Mouse (Mus musculus): ENCODE results near the gene Txndc12.
A peak's percentile ranks its signal among the peaks of the same experiment; 100 is the strongest.

Gene Txndc12

DNA sequence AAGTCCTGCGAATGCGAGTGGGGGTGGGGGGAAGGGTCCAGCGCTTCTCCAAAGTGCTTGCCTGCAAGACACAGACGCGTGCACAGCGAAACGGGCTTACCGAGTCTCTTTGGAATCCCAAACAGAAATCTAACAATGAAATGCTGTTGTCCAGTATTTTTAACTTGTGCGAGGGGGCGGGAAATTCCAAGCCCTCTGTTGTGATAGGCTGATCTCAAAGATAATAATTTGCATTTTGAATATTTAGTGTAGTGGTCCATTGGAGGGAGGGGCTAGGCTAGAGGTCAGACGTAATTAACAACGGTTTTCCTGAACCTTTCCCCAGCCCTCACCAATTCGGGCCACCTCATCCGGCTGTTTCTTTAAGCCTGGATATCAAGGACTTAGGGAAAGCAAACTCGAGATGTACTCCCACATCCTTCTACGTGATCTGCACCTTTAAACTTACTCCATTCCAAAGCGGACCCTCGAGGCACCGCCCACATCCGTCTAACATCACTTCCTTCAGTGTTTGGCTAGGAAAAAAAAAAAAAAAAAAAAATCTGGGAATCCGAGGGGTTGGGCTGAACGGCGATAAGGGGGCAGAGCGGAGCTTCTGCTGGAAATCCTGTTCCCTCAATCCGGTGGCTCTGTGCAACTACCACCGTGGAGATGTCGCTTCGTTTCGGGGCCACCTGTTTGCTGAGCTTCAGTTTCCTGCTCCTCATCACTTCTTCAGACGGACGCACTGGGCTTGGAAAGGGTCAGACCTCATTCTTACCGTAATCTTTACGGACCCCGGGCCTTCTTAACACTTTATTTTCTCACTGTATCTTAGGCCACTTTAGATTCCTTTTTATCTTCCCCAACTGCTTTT, at the start of gene Txndc12:
Gene Txndc12 (plus strand): TSS at position 487 of the 856 bp plus-strand sequence.
- peak; percentile 81 for DNase-seq (ENCODE audit: low spot score)

DNA sequence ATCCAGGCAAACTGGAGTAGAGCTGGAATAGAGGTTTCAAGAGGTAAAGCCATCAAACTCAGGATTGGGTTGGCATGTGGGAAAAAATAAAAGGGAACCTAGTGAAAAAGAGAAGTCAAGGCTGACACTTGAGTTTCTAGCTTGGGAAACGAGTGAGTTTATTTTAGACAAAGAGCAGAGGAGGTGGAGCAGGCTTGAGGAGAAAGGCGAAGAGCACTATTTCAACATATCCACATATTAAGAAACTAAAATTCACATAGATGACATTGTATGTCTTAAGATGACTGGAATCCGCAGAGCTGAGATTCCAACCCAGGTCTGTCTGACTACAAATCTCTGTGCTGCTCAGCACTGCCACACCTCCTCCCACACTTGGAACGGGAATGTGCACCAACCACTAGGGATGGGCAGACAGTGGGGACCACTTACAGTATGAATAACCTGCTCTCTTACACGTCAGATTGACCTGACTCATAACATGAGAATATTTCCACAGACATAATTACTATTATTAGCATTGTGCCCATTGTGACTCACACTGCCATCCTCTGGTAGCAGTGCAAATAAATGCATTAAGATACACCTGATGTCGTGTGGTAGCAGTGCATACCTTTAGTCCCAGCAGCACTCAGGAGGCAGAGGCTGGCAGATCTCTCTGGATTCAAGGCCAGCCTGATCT, 45.0 kb upstream of the Txndc12 start:
- no peak for DNase-seq (ENCODE audit: low spot score)

DNA sequence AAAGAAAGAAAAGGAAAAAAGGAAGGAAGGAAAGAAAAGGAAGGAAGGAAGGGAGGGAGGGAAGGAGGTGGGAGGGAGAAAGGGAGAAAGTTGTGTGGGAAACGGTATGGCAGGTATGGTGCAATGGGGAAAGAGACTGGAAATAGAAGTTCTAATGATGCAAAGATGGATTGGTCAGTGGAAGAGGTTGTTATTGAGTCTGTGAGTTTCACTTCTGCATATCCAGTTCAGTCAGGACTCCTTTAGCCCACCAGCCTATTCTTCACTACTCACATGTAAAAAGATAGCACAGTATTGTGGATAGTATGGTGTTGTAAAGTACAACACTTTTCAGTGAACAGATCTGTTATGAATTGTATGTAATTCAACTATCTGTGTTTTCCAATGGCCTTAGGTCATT, 43.9 kb upstream of the Txndc12 start:
- no peak for DNase-seq (ENCODE audit: low spot score)

DNA sequence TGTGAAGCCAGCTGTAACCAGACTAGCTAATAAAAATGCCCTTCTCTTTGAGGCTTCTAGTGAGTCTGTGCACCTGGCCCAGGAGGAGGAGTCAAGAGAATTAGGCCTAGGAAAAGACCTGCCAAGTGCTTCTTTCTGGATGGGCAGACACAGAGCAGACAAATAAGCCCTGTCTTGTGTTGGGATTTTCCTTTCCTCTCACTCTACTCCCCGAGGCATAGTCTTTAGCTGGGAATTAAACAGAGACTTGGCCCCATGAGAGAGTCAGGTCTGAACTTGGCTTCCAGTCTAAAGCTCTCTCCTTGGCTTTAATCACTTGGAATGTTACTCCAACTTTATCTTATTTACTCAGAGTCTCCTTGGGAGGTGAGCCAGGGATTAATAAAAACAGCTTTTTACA, 40.5 kb upstream of the Txndc12 start:
- DNase-seq (ENCODE audit: low spot score): no peak

DNA sequence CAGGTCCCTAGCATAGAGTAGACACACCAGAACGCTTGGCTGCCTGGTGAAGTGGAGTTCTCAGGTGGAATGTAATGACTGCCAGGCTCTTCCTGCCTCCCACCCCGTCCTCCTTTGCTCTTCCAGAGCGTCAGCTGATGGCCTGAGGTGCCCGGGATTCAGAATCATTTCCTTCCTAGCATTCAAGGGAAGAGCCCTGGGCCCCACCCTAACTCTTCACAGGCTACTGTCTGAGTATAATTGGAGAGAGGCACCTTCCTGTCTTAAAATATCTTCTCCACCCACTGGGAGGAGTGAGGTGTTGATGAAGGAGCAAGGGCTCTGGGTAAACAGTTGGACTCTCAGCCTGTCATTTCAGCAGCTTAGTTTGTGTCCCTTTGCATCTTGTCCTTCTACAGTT, 37.7 kb upstream of the Txndc12 start:
- DNase-seq (ENCODE audit: low spot score): no peak

DNA sequence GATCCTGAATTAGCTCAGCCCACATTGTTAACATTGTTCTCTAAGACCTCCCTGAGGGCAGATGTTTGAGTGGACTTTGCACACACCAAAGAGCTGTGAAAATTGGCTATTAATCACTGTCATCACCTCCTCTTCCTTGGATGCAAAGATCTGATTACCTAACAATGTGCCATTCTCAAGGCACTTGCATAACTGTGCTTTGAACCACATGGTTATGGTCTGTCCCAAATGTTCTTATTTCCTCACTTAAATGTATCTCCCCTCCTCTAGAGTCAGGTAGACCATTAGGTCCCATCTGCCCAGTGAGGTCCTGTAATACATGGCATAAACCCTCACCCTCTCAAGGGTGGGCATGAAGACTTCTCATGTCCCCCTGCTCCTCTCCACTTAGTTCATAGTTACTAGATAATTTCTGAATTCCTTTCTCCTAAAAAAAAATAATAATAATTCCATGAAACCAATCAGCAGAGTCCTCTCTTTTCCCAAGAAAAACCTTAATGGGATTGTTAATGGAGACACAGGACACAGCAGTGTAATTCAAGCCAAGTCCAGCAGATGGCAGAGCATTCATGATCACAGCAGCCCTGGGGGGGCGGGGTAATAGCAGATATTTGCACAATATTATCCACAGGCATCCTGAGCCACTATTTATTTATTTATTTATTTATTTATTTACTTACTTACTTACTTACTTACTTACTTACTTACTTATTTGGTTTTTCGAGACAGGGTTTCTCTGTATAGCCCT, 36.1 kb upstream of the Txndc12 start:
- DNase-seq (ENCODE audit: low spot score): peak; percentile 73

DNA sequence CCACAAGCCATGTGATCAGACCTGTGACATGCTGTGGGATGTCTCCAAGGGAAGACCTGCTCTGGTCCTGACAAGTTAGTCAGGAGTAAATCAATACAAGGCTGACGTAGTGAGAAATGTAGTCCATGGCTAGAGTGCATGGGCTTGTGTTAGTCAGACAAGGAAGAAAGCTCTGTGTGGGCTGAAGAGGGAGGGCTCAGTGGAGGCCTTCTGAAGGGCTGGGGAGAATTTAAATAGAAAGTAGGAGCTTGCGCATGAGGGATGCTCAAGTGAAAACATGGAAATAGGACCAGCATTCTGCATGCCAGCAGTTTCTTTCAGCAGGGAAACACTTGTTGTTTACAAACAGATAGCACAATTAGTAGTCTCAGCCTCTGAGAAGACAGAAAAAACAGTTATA, 30.9 kb upstream of the Txndc12 start:
- no peak for DNase-seq (ENCODE audit: low spot score)

DNA sequence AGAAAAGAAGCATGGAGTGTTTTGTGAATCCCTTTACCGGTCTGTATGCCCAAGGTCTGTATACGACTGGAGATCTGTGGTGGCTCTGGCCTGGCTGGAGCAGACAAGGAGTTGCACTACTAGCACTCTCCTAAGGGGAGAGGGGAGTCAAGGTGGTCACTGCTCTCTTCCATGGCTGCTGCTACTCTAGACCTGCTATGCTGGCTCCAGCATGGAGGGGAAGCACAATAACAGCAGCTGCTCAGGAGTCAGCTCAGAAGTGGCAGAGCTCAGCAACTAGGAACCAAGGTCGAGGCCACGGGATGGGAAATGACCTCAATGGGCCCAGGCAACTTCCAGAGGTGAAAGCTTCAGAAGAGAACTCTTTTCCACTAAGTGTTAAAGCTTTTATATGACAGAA, 23.3 kb upstream of the Txndc12 start:
- no peak for DNase-seq (ENCODE audit: low spot score)

DNA sequence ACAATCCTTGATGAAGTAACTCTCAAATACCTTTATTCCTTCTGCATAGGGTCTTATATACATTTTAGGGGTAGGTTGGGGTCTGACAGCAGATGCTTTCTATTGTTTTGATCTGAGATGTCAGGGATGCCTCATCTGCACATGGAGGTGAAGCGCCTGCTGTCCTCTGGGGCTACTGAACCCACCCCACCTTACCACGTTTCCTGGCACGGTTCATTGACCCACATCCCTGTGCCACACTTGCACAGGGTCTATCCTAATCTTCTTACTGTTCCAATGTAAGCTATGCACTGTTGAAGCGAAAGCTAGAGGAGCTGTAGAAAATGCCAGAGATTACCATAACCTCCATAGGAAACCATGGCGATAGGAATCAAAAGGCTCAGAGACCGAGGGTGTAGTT, 22.9 kb upstream of the Txndc12 start:
- DNase-seq (ENCODE audit: low spot score): no peak

DNA sequence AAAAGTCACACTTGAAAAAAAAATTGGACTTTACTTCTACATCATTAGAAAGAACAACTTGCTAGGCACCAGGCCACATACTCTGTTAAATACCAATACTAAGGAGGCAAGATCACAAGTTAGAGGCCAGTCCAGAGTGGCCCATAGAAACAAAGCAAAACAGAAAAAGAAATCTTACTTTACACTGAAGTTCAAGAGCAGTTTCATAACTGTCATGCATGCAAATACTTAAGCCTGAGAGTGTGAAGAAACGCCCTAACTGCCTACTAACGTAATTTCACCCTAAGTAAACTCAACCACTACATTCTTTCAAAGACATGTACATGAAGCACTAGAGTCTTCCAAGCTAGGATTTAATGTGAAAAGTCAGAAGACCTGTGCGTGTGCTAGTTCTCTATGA, 8.7 kb upstream of the Txndc12 start:
- DNase-seq (ENCODE audit: low spot score): no peak

DNA sequence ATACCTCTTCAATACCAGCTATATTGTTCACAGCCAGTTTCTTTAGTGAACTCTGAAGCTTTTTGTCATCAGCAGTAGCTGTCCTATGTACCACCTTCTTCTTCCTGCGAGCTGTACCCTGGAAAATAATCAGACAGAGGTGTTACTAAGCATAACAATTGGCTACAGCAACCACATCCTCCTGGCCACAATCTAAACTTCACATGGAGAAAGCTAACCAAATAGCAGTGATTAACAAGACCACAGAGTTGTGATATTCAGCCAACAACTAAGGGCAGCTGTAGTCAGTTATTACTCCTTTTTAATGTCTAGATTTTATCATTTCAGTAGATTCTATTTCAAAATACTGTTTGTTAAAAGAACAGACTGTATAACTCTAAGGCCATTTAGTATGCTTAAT, 8.3 kb upstream of the Txndc12 start:
- no peak for DNase-seq (ENCODE audit: low spot score)

DNA sequence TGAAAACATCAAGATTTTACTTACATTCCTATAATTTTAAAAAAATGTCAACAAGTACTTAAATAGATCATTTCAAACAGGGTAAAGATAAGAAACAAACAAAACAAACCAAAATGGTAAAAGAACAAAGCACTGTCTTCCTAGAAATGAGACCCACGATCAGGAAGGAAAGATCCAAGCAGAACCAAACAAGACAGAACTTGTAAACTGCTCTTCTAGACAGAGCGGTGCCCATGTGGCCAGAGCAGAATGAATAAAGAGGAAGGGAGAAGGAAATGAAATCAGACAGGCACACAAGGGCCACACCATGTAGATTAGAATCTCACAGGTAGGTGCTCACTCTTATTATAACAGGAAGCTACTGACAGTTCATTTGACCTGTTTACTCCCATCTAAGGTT, 7.8 kb upstream of the Txndc12 start:
- no peak for DNase-seq (ENCODE audit: low spot score)

DNA sequence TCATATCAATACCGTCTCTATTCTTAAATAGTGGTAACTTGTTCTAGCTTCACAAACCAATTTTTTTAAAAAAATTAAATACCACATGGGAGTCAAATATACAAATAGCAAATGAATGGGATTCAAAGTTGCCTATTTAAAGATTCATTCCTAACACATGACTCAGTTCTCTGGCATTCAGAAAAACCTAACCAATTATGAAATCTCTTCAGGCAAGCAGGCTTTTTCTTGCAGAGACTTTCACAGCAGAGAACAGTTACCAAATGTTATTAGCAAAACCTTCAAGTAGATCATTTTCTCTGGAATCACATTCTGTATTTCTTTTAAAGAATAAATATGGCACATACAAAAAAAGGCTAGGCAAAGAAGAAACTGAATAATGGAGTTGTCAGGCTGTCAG, 3.7 kb upstream of the Txndc12 start:
- DNase-seq (ENCODE audit: low spot score): no peak

DNA sequence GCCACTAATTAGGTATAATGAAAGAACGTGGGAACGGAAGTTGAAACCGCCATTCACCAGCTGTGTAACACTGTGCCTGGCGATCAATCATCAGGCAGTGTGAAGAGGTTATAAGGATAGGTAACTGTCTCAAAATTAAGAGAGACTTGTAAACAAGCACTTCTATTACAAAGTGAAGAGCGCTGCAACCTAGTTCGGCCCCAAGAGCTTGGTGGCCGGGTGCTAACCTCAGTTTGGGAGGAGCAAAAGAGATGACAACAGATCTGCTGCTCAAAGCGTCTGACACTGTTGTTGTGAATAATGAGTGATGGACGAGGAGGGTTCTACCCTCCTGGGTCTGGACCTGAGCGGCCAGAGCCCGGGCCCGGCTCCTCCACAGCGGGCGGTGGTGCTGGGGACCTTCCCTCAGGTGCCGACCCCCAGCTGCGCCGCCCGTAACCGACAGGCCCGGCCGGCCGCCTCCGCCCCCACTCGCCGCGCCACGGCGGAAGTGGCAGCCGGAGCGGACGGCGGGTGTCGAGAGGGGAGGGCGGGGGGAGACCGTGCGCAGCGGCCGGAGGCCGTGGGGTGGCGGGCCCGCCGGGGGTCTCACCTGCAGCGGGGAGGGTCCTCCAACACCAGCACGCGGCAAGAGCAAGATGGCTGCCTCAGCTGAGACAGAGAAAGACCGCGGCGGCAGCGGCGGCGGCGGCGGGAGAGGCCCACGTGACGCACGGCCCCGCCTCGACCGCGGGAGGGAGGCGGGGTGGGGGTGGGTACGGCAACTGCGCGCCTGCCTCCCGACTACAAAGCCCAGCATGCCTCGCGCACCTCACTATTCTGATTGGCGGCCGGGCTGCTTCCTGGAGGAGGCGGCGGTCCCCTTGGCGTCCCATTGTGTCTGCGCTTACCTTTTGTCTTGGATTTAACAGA, 1.2 kb upstream of the Txndc12 start, which contains the start of gene Btf3l4:
Gene Btf3l4 (minus strand): TSS at position 699 of the 912 bp plus-strand sequence.
- DNase-seq (ENCODE audit: low spot score): peak; percentile 69

DNA sequence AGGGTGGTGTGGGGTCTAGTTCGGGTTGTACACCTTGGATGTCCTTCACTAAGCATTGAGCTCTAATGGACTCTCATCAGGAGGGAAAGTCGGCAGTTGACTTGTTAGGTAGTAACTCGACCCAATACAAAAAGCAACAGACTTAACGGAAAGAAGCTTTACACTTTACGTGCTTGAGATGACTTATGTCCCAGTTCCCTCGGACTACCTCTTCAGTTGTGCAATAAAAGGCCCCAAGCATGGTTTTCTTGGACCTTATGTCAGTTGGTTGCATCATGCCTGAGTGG, 630 bp upstream of the Txndc12 start:
- DNase-seq (ENCODE audit: low spot score): no peak

DNA sequence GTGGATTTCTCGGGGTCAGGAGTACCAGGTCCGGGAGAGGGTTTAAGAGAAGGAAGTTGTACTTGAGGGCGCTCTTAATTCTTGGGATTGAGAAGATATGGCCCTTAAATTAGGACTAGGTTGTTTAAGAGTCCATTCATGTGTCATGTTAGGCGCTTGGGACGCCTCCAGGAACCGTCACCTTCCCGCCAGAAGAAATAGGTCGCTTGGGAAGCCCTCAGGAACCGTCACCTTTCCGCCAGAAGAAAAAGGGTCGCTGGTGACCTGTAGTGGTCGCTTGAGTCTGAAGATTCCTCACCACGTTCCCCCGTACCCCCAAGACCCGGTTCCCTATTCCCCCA, 540 bp downstream of the Txndc12 start:
- no peak for DNase-seq (ENCODE audit: low spot score)

DNA sequence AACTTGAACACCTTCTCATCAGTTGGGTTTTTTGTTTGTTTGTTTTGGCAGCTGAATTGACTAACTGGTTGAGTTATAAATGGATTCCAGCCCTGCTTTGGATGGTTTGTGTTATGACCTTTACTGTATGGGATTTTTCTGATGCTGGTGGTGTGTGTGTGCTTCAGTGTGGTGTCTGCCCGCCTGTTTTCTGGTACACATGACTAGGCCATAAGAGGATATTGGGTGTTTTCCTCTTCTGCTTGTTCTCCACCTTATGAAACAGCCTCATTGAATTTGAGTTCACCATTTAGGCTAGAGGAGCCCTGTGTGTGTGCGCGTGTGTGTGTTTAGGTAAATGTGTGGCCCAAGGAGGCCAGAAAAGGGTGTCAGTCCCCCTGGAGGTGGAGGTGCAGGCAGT, 1.1 kb downstream of the Txndc12 start:
- no peak for DNase-seq (ENCODE audit: low spot score)

DNA sequence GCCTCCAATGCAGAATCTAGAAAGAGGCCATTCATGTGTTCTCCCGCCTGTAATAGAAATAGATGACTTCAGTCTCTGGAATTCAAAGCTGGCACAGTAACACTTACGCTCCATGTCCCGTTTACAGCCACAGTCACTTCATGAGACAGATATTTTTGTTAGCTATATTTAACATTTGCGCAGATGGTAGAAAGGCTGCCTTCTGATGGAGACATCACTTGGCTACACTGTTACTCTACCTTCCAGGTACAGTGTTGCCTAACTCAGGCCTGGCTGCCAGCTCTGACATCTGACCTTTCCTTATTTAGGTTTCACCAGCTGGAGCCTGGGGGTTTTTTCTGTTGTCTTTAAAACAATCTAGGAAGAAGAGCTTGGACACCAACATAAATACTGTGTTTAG, 3.6 kb downstream of the Txndc12 start:
- DNase-seq (ENCODE audit: low spot score): no peak

DNA sequence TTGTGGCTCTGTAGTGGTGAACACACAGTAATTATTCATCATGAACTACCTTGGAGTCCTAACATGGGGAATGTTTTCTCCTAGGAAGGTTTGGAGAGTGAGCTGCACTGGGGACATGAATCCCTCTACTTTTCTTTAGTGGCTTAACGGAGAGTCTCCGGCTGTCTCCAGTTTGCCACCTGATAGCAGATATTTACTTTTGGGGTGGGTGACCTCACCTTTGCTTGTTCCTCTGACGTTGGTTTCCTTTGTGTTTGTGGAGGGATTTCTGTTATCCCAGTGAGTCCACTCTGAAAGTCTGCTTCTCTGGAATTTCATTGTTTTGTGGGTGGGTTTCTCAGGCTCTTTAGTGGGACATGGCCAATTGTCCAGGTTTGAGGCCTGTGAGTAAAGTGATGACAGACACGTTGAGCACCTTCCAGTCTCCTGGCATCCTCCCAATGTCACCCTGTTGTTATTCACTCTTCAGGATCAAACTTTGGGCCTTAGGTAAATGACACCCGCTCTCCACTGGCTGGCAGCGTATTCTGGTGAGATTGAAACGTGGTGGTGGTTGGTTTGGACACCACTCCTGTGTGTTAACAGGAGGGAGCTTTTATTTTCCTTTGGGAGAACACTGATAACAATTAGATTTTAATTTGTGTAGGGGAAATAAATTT, 7.6 kb downstream of the Txndc12 start:
- DNase-seq (ENCODE audit: low spot score): no peak

DNA sequence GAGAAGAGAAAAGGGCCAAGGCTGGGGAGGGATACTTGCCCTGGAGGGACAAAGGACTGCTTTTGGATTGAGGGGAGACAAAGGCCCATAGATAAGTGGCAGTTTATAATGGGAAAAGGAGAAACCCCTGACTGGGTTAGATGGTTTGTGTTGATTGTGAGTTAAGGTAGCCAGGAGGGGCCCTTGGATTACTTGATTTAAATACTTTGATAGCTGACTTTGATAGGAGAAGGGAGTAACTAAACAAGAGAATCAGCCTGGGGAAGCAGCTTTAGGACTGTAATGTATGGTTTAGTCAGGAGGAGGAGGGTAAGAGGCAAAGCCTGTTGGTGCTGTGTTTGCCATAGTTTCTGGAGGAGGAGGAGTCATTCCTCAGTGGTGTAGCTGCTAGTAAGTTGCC, 8.9 kb downstream of the Txndc12 start:
- no peak for DNase-seq (ENCODE audit: low spot score)

DNA sequence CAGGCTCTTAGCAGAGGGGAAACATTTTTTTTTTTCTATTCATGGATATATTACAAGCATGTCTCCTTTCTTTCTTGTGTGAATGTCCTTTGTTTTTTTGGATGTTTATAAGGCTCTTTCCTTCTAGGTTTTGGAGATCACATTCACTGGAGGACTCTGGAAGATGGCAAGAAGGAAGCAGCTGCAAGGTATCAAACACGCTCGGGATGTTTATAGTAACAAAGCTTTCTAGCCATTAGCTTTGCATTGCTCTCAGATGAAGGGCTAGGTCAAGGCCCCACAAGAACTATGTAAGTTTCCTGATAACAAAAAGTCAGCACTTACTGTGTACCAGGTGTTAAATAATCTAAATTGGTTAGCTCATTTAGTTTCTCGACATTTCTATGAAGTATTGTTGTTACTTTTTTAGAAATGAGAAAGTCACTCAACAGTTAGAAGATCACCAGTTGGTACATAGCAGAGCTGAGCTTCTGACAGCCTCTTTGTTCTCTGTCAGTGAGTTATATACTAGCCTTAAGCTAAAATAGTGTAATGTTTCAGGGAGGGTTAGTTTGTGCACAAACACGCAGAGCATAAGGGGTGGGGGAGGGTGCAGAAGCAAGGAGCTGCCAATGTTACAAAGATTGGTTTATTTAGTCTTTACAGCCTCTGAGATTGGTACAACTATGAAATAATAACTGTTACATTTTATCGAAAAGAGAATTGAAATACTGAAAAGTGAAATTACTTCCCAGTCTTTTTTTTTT, 11.6 kb downstream of the Txndc12 start:
- no peak for DNase-seq (ENCODE audit: low spot score)
